12 mouse cellular contexts compared by ENCODE assay signal in the genomic region with DNA sequence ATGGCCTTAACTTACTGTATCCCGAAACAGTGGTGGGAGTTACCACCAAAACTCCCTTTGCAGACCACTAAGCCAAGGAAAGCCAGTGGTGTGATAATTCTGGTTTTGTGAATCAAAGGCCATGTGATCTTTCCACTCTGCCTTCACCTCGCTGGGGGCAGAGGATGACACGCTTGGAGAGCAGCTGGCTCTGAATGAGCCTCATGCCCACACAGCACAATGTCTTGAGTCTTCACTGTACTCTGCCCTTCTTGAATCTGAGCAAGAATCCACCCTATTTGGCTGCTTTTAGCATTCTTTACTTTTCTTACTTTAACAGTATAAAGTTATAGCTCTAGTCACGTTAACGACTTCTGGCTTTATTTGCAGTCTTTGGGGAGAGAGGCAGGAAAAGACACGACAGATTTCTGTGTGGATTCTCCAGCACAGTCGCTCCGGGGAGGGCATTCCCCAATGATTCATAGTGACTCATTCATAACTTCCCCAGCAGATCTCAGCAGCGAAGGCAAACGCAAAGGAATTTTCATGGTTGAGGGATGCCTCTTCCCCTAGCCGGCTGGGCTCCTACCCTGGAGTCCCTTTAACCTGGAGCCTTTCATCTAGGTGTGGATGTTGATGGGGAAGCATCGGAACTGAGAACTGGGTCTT.
A peak's percentile ranks its signal among the peaks of the same experiment; 100 is the strongest.
DNase-seq lines count a peak whose midpoint lies in the region; ATAC-seq and TF ChIP-seq lines count a peak whose summit lies in the region.
"Had no signal": no experiment of that assay in that cellular context is flagged by ENCODE, and none has a peak within 500 bp of the region (broad histone marks: within the 10 kb centered on the region; RNA-seq: fewer than 3 reads in every experiment).

No protein-coding gene starts in this region.

- peak overlapping the region; percentile 87 for H3K4me2 ChIP-seq in myocyte (ENCODE audit: low read depth)
- H3K4me2 ChIP-seq in hindbrain, embryonic 12.5 days (replicated peaks): no peak overlapping the region
- H3K4me2 ChIP-seq: forebrain, embryonic 12.5 days; heart, embryonic 15.5 days had no signal

- no peak overlapping the region for H3K4me3 ChIP-seq in myocyte
- no peak overlapping the region for H3K4me3 ChIP-seq in hindbrain, embryonic 12.5 days
- H3K4me3 ChIP-seq: forebrain, embryonic 12.5 days; heart, embryonic 15.5 days had no signal

- no peak overlapping the region for H3ac ChIP-seq in myocyte (ENCODE audit: control insufficient read depth, insufficient read length)

- 68% methylated on average over 12 of the region's 12 CpGs for WGBS in hindbrain, embryonic 12.5 days

- no peaks in the 10 kb centered on the region for H3K9me3 ChIP-seq in hindbrain, embryonic 12.5 days (replicated peaks)
- H3K9me3 ChIP-seq: forebrain, embryonic 12.5 days; heart, embryonic 15.5 days had no signal

- peak; percentile 61 to 85 for DNase-seq in adrenal gland, adult (ENCODE audit: inconsistent age in 2 of 2, low spot score in 1 of 2)
- DNase-seq in adrenal gland, postnatal 4 days (ENCODE audit: low spot score in 2 of 2): no peak
- peak; percentile 51 to 72 for DNase-seq in layer of hippocampus, adult 18-20 months (ENCODE audit: low spot score in 2 of 2)
- DNase-seq in layer of hippocampus, adult 9-10 months (ENCODE audit: low spot score): no peak
- peak; percentile 67 for DNase-seq in fibroblast of lung, adult 2 months (ENCODE audit: low read depth)
- DNase-seq in gastrocnemius, postnatal 4 days (ENCODE audit: low spot score in 2 of 2): no peak
- DNase-seq: cerebellum, adult 11-12 months; lung, postnatal 10 days had no signal

- H3K79me2 ChIP-seq in myocyte (ENCODE audit: control insufficient read depth, insufficient read depth): peaks cover 9% of the 10 kb centered on the region

- H3K36me3 ChIP-seq in myocyte (ENCODE audit: control insufficient read depth, insufficient read depth): no peaks in the 10 kb centered on the region
- no peaks in the 10 kb centered on the region for H3K36me3 ChIP-seq in hindbrain, embryonic 12.5 days
- H3K36me3 ChIP-seq: forebrain, embryonic 12.5 days; heart, embryonic 15.5 days had no signal

- no peak overlapping the region for H3K27ac ChIP-seq in hindbrain, embryonic 12.5 days
- H3K27ac ChIP-seq: forebrain, embryonic 12.5 days; heart, embryonic 15.5 days had no signal

- H3K9ac ChIP-seq in hindbrain, embryonic 12.5 days: no peak overlapping the region
- H3K9ac ChIP-seq: forebrain, embryonic 12.5 days; heart, embryonic 15.5 days had no signal

- no peak for TF ChIP-seq POLR2A in myocyte (IDR thresholded peaks at IDR 0.05; ENCODE audit: insufficient read length, low read depth)

- peaks cover 5% of the 10 kb centered on the region; the same call in 1 of the 2 replicates for H3K4me1 ChIP-seq in hindbrain, embryonic 12.5 days
- H3K4me1 ChIP-seq: forebrain, embryonic 12.5 days had no signal

- no peak for ATAC-seq in hindbrain, embryonic 12.5 days (ENCODE audit: low FRiP score)

- no peaks in the 10 kb centered on the region for H3K27me3 ChIP-seq in myocyte (ENCODE audit: control insufficient read depth, insufficient read depth, insufficient read length)
- H3K27me3 ChIP-seq in hindbrain, embryonic 12.5 days: no peaks in the 10 kb centered on the region
- H3K27me3 ChIP-seq: forebrain, embryonic 12.5 days; heart, embryonic 15.5 days had no signal

TF ChIP-seq in myocyte, 11 proteins besides CTCF, POLR2A, EP300 and RAD21:
- TF ChIP-seq MYOD1 (IDR thresholded peaks at IDR 0.05; ENCODE audit: control insufficient read depth in 1 of 3, insufficient read length in 2 of 3, low read depth in 2 of 3) (peak in 2 of 3 experiments; percentile 76 to 81), MYOG (IDR thresholded peaks at IDR 0.05; ENCODE audit: control insufficient read depth in 1 of 3, insufficient read depth in 1 of 3, insufficient read length in 2 of 3, low read depth in 2 of 3) (peak in 2 of 3 experiments; percentile 36 to 81), SRF (IDR thresholded peaks at IDR 0.05; ENCODE audit: control insufficient read depth, insufficient read length, low read depth) (no peak), POLR2AphosphoS2 (IDR thresholded peaks at IDR 0.05; ENCODE audit: insufficient read length, low read depth) (no peak), USF1 (IDR thresholded peaks at IDR 0.05; ENCODE audit: low read depth) (peak; percentile 77)

Comparison
In these comparisons a context has a peak if more than half of its experiments do, and no peak if none do; other contexts are left out.
1. DNase-seq: peak in adrenal gland, adult (2 of 2), layer of hippocampus, adult 18-20 months (2 of 2) and fibroblast of lung, adult 2 months (single experiment); none in adrenal gland, postnatal 4 days (0 of 2), layer of hippocampus, adult 9-10 months (single experiment) and gastrocnemius, postnatal 4 days (0 of 2).